Mouse (Mus musculus) forebrain, embryonic 16.5 days (tissue): ENCODE data around the gene Prkca. TPM values are rescaled to one million over a fixed set of nuclear protein-coding genes. Genes with fewer than 3 reads are reported as not detected.
"Not testable (repeated sequence)": the region's sequence is repeated elsewhere in the genome, so short reads cannot be mapped to it uniquely, and the experiment has no call there.

Experiments
- ATAC-seq: fragments of 200-750 bp; cut with Nextera tagmentation; 2 replicates; pipeline ENCODE4 v1.8.0; 2017; ENCODE audit warnings: mild to moderate bottlenecking, moderate library complexity
- H3K27ac ChIP-seq: fragments of 300-500 bp; sonication (generic); 2 replicates; pipeline ENCODE4 v1.5.1; 2014; ENCODE audit warnings: low read length, control low read depth
- H3K27me3 ChIP-seq: fragments of 300-500 bp; sonication (generic); replicated peaks from 2 replicates; pipeline ENCODE4 v1.6.1; 2014; ENCODE audit warnings: low read length; ENCODE audit not compliant: control insufficient read depth, insufficient read depth
- H3K36me3 ChIP-seq: fragments of 300-500 bp; sonication (generic); 2 replicates; pipeline ENCODE4 v1.6.1; 2014; ENCODE audit not compliant: control insufficient read depth, insufficient read depth
- H3K4me1 ChIP-seq: fragments of 300-500 bp; sonication (generic); replicated peaks from 2 replicates; pipeline ENCODE4 v1.6.1; 2014; ENCODE audit warnings: low read length; ENCODE audit not compliant: control insufficient read depth, insufficient read depth
- H3K4me2 ChIP-seq: fragments of 300-500 bp; sonication (generic); 2 replicates; pipeline ENCODE4 v1.6.1; 2014; ENCODE audit warnings: mild to moderate bottlenecking, low read length, control low read depth
- H3K4me3 ChIP-seq: fragments of 300-500 bp; sonication (generic); replicated peaks from 2 replicates; pipeline ENCODE4 v1.5.1; 2014; ENCODE audit warnings: mild to moderate bottlenecking, low read length, control low read depth
- H3K9ac ChIP-seq: fragments of 300-500 bp; sonication (generic); replicated peaks from 2 replicates; pipeline ENCODE4 v1.6.1; 2014; ENCODE audit warnings: low read depth, low read length, control low read depth
- H3K9me3 ChIP-seq: fragments of 300-500 bp; sonication (generic); 2 replicates; pipeline ENCODE4 v1.6.1; 2016; ENCODE audit warnings: low read length; ENCODE audit not compliant: control insufficient read depth
- WGBS: fragments of 180-500 bp; shearing (Covaris S2); extraction: QIAGEN DNeasy Blood & Tissue Kit; methylation state at CpG from one replicate; pipeline ENCODE4 v1.1.7; 2014; 5-methylcytosine and 5-hydroxymethylcytosine counted together
- polyA plus RNA-seq: library from polyadenylated mRNA; unstranded; fragments of >200 nt; fragmentation: Nextera tagmentation; extraction: Ambion mirVana; gene quantifications from 2 replicates; pipeline ENCODE4 v1.2.1, GENCODE M21; 2015

Gene Prkca
- polyA plus RNA-seq, 1 experiment from 2014 or later = 7.5 TPM

DNA sequence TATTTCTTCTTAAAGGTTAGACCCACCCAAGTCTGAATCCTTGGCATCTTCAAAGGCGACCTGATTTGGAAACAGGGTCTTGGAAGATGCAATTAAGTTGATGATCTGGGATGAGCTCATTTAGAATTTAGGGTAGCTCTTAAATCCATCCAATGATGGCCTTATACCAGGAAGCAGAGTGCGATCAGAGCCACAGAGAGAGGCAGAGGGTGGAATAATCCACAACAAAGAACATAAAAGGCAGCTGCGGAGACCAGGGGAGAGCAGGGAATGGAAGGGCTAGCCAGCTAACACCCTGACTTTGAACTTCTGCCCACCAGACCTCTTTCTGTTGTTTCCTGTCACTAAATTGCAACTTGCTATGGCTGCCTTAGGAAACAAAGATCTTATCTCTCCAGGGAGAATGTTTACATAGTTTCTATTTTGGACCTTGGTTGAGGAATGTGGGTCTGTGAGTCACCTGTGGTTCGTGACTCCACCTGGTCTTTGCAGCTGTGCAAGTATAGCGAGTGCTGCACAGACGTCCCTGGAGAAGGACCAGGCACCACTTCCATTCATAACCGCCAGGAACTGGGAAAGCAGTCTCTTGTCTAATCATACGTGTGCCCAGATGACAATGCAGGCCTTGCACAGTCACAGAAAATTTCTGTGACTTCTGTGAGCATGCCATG lies 242.3 kb downstream of the Prkca start:
- Histone ChIP-seq H3K9me3 (no peaks in the 10 kb centered on the region), H3K4me3 (no peak overlapping the region), H3K4me2 (no peak overlapping the region), H3K4me1 (no peaks in the 10 kb centered on the region), H3K27ac (no peak overlapping the region), H3K27me3 (no peaks in the 10 kb centered on the region), H3K9ac (no peak overlapping the region), H3K36me3 (no peaks in the 10 kb centered on the region)
- no peak for ATAC-seq
- WGBS = 79% methylated on average over 8 of the region's 8 CpGs

DNA sequence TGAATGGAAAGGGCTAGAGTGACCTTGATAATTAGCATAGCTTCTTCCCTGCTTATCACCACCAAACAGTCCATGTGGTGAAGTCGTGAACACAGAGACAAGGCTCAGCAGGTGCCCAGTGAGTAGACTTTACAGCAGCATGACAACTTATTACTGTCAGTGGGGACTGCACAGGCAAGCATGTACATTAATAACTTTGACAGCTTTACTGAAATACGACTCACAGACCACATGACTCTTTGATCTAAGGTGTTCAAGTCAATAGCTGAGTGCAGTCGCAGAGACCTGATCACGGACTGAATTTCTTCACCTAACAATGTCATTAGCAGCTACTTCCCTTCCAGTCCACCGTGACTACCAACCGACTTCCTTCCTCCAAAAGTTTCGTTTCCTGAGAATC lies 245.4 kb downstream of the Prkca start:
- H3K27me3 ChIP-seq = no peaks in the 10 kb centered on the region
- no peak overlapping the region for H3K27ac ChIP-seq
- H3K36me3 ChIP-seq = no peaks in the 10 kb centered on the region
- no peaks in the 10 kb centered on the region for H3K9me3 ChIP-seq
- H3K4me2 ChIP-seq = no peak overlapping the region
- H3K9ac ChIP-seq = no peak overlapping the region
- no peaks in the 10 kb centered on the region for H3K4me1 ChIP-seq
- ATAC-seq = no peak
- no peak overlapping the region for H3K4me3 ChIP-seq
- 90% methylated on average over 7 of the region's 7 CpGs for WGBS

DNA sequence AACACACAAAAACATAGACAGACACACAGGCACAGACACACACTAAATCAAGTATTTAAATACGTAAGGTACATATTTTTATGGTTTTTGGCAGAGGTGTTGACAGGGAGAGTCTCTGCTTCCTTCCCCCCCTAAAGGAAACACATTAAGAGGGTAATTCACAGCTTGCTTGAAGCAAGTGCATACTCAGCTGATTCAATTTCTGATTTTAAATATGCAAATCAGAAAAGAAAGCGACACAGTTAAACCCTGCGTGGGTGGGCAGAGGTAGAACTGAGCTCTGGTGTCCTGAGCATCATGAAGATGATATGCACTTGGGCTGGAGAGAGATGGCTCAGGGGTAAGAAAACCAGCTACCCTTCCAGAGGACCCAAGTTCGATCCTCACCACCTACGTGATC lies 248.9 kb downstream of the Prkca start:
- no peak overlapping the region for H3K27ac ChIP-seq
- no peaks in the 10 kb centered on the region for H3K4me1 ChIP-seq
- H3K9ac ChIP-seq = no peak overlapping the region
- no peak for ATAC-seq
- H3K4me2 ChIP-seq = no peak overlapping the region
- H3K36me3 ChIP-seq = no peaks in the 10 kb centered on the region
- H3K9me3 ChIP-seq = no peaks in the 10 kb centered on the region
- WGBS = 85% methylated on average over 5 of the region's 5 CpGs
- H3K27me3 ChIP-seq = no peaks in the 10 kb centered on the region
- H3K4me3 ChIP-seq = no peak overlapping the region

DNA sequence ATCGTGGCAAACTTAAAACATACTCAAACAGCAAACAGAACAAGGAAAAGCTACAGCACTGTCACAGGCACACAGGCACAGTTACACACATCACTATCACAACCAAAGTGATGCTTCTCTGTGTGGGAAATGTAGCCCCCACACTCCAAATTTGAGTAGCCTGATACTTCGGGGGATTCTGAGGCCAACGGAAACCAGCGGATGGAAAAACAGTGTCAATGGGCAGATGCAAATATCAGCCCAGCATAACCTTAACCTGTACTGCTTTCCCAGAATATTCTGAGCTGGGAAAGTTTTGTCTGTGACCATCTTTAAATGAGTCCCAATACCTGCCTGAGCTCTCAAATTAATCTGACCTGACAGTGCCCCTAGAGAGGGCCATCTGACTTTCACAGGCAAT lies 250.5 kb downstream of the Prkca start:
- Histone ChIP-seq H3K4me3 (no peak overlapping the region), H3K4me1 (no peaks in the 10 kb centered on the region), H3K36me3 (no peaks in the 10 kb centered on the region), H3K27ac (no peak overlapping the region), H3K4me2 (no peak overlapping the region), H3K9me3 (no peaks in the 10 kb centered on the region), H3K27me3 (no peaks in the 10 kb centered on the region), H3K9ac (no peak overlapping the region)
- ATAC-seq = no peak
- 91% methylated on average over 4 of the region's 4 CpGs for WGBS

DNA sequence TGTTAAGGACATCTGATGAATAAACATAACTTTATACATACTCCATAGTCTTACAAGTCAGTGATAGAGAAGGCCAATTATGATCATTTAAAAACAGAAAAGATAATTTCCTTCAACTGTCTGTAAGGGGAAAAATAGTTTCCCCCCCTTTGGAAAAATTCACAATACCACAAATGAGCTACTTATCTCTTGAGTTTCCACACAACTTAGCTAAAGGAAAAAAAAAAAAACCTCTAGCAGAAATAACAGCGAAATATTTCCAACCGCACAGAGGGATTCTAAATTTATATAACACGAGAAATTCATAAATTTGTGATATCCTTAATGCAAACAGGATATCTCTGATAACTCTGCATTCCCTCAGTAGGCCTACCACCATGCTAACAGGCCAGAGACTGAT lies 252.5 kb downstream of the Prkca start:
- Histone ChIP-seq H3K27me3 (no peaks in the 10 kb centered on the region), H3K4me2 (no peak overlapping the region), H3K4me1 (no peaks in the 10 kb centered on the region), H3K27ac (no peak overlapping the region), H3K9me3 (no peaks in the 10 kb centered on the region), H3K4me3 (no peak overlapping the region), H3K36me3 (no peaks in the 10 kb centered on the region), H3K9ac (no peak overlapping the region)
- 83% methylated on average over 3 of the region's 3 CpGs for WGBS
- ATAC-seq = no peak

DNA sequence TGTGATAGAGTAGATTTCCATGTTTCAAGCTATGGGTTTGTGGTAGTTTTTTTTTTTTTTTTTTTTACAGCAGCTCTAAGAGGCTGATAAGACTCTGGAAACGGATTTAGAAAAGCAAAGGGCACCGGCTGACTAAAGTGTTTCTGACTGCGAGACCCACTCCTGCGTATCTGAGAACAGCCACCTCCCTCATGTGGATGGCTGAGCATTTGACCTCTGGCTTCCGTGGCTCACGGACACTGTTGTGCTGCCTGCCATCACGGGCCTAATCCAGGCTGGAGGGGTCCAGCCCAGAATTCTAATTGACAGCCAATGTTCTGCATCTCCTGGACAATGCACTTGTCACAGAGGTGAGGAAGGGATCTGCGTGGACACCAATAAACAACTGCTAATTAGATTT lies 253.0 kb downstream of the Prkca start:
- H3K36me3 ChIP-seq = no peaks in the 10 kb centered on the region

DNA sequence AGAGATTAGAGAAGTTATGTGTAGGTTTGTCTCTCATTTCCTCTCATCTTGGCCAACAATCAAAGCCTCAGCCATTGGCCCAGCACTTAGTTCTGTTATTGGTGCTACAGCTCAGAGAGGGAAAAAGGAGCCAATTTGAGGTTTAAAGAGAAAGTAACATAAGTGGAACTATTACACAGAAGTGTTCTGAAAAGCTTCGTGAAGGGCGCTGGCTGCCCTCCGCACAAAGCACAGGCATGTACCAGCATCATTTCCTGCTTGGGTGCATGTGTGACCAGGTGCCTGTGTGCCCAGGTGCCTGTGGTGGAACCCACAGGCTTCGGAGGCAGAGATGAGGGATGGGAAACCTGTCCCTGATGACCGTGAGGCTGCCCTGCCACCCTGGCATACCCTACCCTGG lies 255.7 kb downstream of the Prkca start:
- Histone ChIP-seq H3K36me3 (no peaks in the 10 kb centered on the region), H3K9ac (no peak overlapping the region), H3K27ac (no peak overlapping the region), H3K4me1 (no peaks in the 10 kb centered on the region), H3K27me3 (no peaks in the 10 kb centered on the region), H3K4me2 (no peak overlapping the region), H3K9me3 (no peaks in the 10 kb centered on the region), H3K4me3 (no peak overlapping the region)
- WGBS = 91% methylated on average over 5 of the region's 5 CpGs
- ATAC-seq = no peak

More for the DNA sequence above, 253.0 kb downstream of the Prkca start:
- Histone ChIP-seq H3K27ac (no peak overlapping the region), H3K4me3 (no peak overlapping the region), H3K4me1 (no peaks in the 10 kb centered on the region), H3K27me3 (no peaks in the 10 kb centered on the region), H3K4me2 (no peak overlapping the region), H3K9me3 (no peaks in the 10 kb centered on the region), H3K9ac (no peak overlapping the region)
- no peak for ATAC-seq
- WGBS = 33% methylated on average over 8 of the region's 8 CpGs

DNA sequence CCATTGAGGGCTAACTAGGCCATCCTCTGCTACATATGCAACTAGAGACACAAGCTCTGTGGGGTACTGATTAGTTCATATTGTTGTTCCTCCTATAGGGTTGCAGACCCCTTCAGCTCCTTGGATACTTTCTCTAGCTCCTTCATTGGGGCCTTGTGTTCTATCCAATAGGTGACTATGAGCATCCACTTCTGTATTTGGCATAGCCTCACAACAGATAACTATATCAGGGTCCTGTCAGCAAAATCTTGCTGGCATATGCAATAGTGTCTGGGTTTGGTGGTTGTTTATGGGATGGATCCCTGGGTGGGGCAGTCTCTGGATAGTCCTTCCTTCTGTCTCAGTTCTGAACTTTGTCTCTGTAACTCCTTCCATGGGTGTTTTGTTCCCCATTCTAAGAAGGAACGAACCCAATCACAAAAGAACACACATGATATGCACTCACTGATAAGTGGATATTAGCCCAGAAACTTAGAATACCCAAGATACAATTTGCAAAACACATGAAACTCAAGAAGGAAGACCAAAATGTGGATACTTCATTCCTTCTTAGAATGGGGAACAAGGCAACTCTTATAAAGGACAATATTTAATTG lies 256.5 kb downstream of the Prkca start:
- not testable (repeated sequence) for H3K9me3 ChIP-seq, H3K9ac ChIP-seq, H3K4me2 ChIP-seq, ATAC-seq, H3K36me3 ChIP-seq, H3K27ac ChIP-seq, H3K4me3 ChIP-seq, H3K4me1 ChIP-seq, H3K27me3 ChIP-seq
- 78% methylated on average over 1 of the region's 1 CpGs for WGBS

DNA sequence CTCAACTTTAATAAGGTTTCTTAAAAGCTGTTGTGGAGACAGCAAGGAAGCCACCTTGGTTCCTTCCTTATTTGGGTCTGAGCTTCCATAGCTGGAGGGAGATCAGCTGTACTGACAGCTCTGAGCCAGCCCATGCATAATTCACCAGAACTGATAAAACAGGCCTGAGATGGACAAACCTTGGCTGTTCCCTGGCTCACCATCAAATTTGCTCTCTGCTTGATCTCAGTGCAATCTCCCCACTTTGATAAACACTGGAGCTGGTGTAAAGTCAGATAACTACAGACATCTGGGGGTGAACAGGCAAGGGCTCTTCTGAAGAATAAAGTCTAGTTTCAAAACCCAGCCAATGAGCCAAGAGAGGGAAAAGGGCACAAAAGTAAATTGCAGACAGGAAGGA lies 261.1 kb downstream of the Prkca start:
- H3K36me3 ChIP-seq = no peaks in the 10 kb centered on the region
- H3K27me3 ChIP-seq = no peaks in the 10 kb centered on the region
- no peaks in the 10 kb centered on the region for H3K4me1 ChIP-seq
- H3K27ac ChIP-seq = no peak overlapping the region
- no peak overlapping the region for H3K9ac ChIP-seq
- H3K4me2 ChIP-seq = no peak overlapping the region
- no peaks in the 10 kb centered on the region for H3K9me3 ChIP-seq
- H3K4me3 ChIP-seq = no peak overlapping the region
- no peak for ATAC-seq
